In the genomic region with DNA sequence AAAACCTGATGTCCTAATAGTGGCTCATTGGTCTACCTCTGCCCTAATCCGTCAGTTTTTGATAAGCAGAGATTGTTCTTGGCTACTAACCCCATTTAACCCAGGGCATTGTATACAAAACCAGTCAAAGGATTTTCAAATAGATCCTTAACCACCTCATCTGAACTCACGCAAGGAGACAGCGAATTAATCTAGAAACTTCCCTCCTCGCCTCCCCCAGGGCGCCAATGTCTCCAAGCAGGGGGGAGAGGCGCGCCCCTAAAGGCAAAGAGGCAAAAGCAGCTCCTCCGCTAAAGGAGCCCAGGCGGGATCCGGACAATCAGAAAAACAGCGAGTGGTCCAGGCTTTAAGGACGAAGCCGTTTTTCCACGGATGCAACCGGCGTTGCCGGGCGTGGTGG, we compare ENCODE assay signal across 1 mouse cellular context.
TF ChIP-seq lines count a peak whose summit lies in the region.

No protein-coding gene starts in this region.

TF ChIP-seq in MEL, 35 proteins besides CTCF, POLR2A, EP300 and RAD21 (continued from another document):
- 0 out of 2 replicates have a peak, but pooled peaks have one; percentile 19 for TF ChIP-seq GATA1 (IDR thresholded peaks at IDR 0.05; ENCODE audit: low read depth, low read length)
- 0 out of 2 replicates have a peak, but pooled peaks have one; percentile 63 for TF ChIP-seq MYC (IDR thresholded peaks at IDR 0.05; ENCODE audit: low read depth, low read length)
- TF ChIP-seq ZMIZ1 (IDR thresholded peaks at IDR 0.05; ENCODE audit: low read depth, low read length), result no peak
TF ChIP-seq in MEL: peak in this region for 5.
